Mouse (Mus musculus): ENCODE data around the gene Snx29. TPM values are rescaled to one million over a fixed set of nuclear protein-coding genes. Genes with fewer than 3 reads are reported as not detected.
A peak's percentile ranks its signal among the peaks of the same experiment; 100 is the strongest.

Gene Snx29
- total and polyA plus RNA-seq, 3 experiments = 2.6 to 9.9 (median 8.9) TPM

GRCm38 (mm10) chr16:11433779-11434178 is 111.1 kb downstream of the Snx29 start:
- Histone ChIP-seq H3K79me2 (replicated peaks; ENCODE audit: control insufficient read depth, insufficient read depth, low read length) (no peaks in the 10 kb centered on the region), H3K4me3 (no peak overlapping the region), H3K9ac (ENCODE audit: low read depth, low read length) (no peak overlapping the region), H3K27ac (no peak overlapping the region), H3K27me3 (ENCODE audit: control insufficient read depth, insufficient read depth, low read length) (no peaks in the 10 kb centered on the region), H3K4me1 (ENCODE audit: control insufficient read depth, insufficient read depth, low read length) (no peaks in the 10 kb centered on the region), H3K36me3 (ENCODE audit: control insufficient read depth, insufficient read depth, low read length) (no peaks in the 10 kb centered on the region)
- intact Hi-C loops (cut with DNase I) = no loop called here
- TF ChIP-seq CTCF (IDR thresholded peaks at IDR 0.05) (no peak), EP300 (IDR thresholded peaks at IDR 0.05; ENCODE audit: insufficient read depth, low read depth, low read length) (no peak), POLR2A (IDR thresholded peaks at IDR 0.05; ENCODE audit: insufficient read depth, low read depth, low read length) (no peak)
- no peak for DNase-seq

GRCm38 (mm10) chr16:11437641-11438040 is 114.9 kb downstream of the Snx29 start:
- no peak for TF ChIP-seq POLR2A (IDR thresholded peaks at IDR 0.05; ENCODE audit: insufficient read depth, low read depth, low read length)
- TF ChIP-seq CTCF (IDR thresholded peaks at IDR 0.05) = no peak
- TF ChIP-seq EP300 (IDR thresholded peaks at IDR 0.05; ENCODE audit: insufficient read depth, low read depth, low read length) = no peak
- no peak overlapping the region for H3K27ac ChIP-seq
- H3K9ac ChIP-seq (ENCODE audit: low read depth, low read length) = no peak overlapping the region
- no peaks in the 10 kb centered on the region for H3K27me3 ChIP-seq (ENCODE audit: control insufficient read depth, insufficient read depth, low read length)
- no peak for DNase-seq
- H3K36me3 ChIP-seq (ENCODE audit: control insufficient read depth, insufficient read depth, low read length) = no peaks in the 10 kb centered on the region
- no peaks in the 10 kb centered on the region for H3K4me1 ChIP-seq (ENCODE audit: control insufficient read depth, insufficient read depth, low read length)
- H3K4me3 ChIP-seq = no peak overlapping the region
- intact Hi-C loops (cut with DNase I) = no loop called here
- no peaks in the 10 kb centered on the region for H3K79me2 ChIP-seq (replicated peaks; ENCODE audit: control insufficient read depth, insufficient read depth, low read length)
- 89% methylated on average over 3 of the region's 3 CpGs for WGBS

- Histone ChIP-seq H3K9ac (ENCODE audit: low read depth, low read length) (no peak overlapping the region), H3K36me3 (ENCODE audit: control insufficient read depth, insufficient read depth, low read length) (0 out of 2 replicates have a peak, but pooled peaks cover under 1% of the 10 kb centered on the region), H3K79me2 (replicated peaks; ENCODE audit: control insufficient read depth, insufficient read depth, low read length) (no peaks in the 10 kb centered on the region), H3K27me3 (ENCODE audit: control insufficient read depth, insufficient read depth, low read length) (no peaks in the 10 kb centered on the region), H3K4me1 (ENCODE audit: control insufficient read depth, insufficient read depth, low read length) (peaks cover 2% of the 10 kb centered on the region; the same call in 1 of the 2 replicates), H3K4me3 (no peak overlapping the region), H3K27ac (no peak overlapping the region)
- DNase-seq = no peak
- intact Hi-C loops (cut with DNase I) = no loop called here
- no peak for TF ChIP-seq CTCF (IDR thresholded peaks at IDR 0.05)
- no peak for TF ChIP-seq EP300 (IDR thresholded peaks at IDR 0.05; ENCODE audit: insufficient read depth, low read depth, low read length)
- TF ChIP-seq POLR2A (IDR thresholded peaks at IDR 0.05; ENCODE audit: insufficient read depth, low read depth, low read length) = no peak
- WGBS = 76% methylated on average over 6 of the region's 6 CpGs
Observed at GRCm38 (mm10) chr16:11439417-11439816, 116.7 kb downstream of the Snx29 start.

- Histone ChIP-seq H3K9ac (ENCODE audit: low read depth, low read length) (no peak overlapping the region), H3K36me3 (ENCODE audit: control insufficient read depth, insufficient read depth, low read length) (0 out of 2 replicates have a peak, but pooled peaks cover 3% of the 10 kb centered on the region), H3K27ac (no peak overlapping the region), H3K27me3 (ENCODE audit: control insufficient read depth, insufficient read depth, low read length) (no peaks in the 10 kb centered on the region), H3K79me2 (replicated peaks; ENCODE audit: control insufficient read depth, insufficient read depth, low read length) (no peaks in the 10 kb centered on the region), H3K4me3 (no peak overlapping the region), H3K4me1 (ENCODE audit: control insufficient read depth, insufficient read depth, low read length) (peaks cover 2% of the 10 kb centered on the region; the same call in 1 of the 2 replicates)
- no peak for DNase-seq
- WGBS = 80% methylated on average over 4 of the region's 4 CpGs
- intact Hi-C loops (cut with DNase I) = no loop called here
- TF ChIP-seq EP300 (IDR thresholded peaks at IDR 0.05; ENCODE audit: insufficient read depth, low read depth, low read length) = no peak
- no peak for TF ChIP-seq POLR2A (IDR thresholded peaks at IDR 0.05; ENCODE audit: insufficient read depth, low read depth, low read length)
- TF ChIP-seq CTCF (IDR thresholded peaks at IDR 0.05) = no peak
Observed at GRCm38 (mm10) chr16:11441616-11442015, 118.9 kb downstream of the Snx29 start.

GRCm38 (mm10) chr16:11442534-11442933 is 119.8 kb downstream of the Snx29 start:
- peaks cover 2% of the 10 kb centered on the region; the same call in 1 of the 2 replicates for H3K4me1 ChIP-seq (ENCODE audit: control insufficient read depth, insufficient read depth, low read length)
- H3K27ac ChIP-seq = no peak overlapping the region
- H3K36me3 ChIP-seq (ENCODE audit: control insufficient read depth, insufficient read depth, low read length) = 0 out of 2 replicates have a peak, but pooled peaks cover 3% of the 10 kb centered on the region
- intact Hi-C loops (cut with DNase I) = no loop called here
- TF ChIP-seq POLR2A (IDR thresholded peaks at IDR 0.05; ENCODE audit: insufficient read depth, low read depth, low read length) (no peak), CTCF (IDR thresholded peaks at IDR 0.05) (no peak), EP300 (IDR thresholded peaks at IDR 0.05; ENCODE audit: insufficient read depth, low read depth, low read length) (no peak)
- no peak overlapping the region for H3K9ac ChIP-seq (ENCODE audit: low read depth, low read length)
- no peaks in the 10 kb centered on the region for H3K27me3 ChIP-seq (ENCODE audit: control insufficient read depth, insufficient read depth, low read length)
- H3K79me2 ChIP-seq (replicated peaks; ENCODE audit: control insufficient read depth, insufficient read depth, low read length) = no peaks in the 10 kb centered on the region
- DNase-seq = no peak
- H3K4me3 ChIP-seq = no peak overlapping the region

GRCm38 (mm10) chr16:11444626-11445025 is 121.9 kb downstream of the Snx29 start:
- Histone ChIP-seq H3K27me3 (ENCODE audit: control insufficient read depth, insufficient read depth, low read length) (no peaks in the 10 kb centered on the region), H3K79me2 (replicated peaks; ENCODE audit: control insufficient read depth, insufficient read depth, low read length) (no peaks in the 10 kb centered on the region), H3K4me1 (ENCODE audit: control insufficient read depth, insufficient read depth, low read length) (peaks cover 2% of the 10 kb centered on the region; the same call in 1 of the 2 replicates), H3K27ac (peak overlapping the region; percentile 48), H3K9ac (ENCODE audit: low read depth, low read length) (no peak overlapping the region), H3K36me3 (ENCODE audit: control insufficient read depth, insufficient read depth, low read length) (0 out of 2 replicates have a peak, but pooled peaks cover 3% of the 10 kb centered on the region), H3K4me3 (no peak overlapping the region)
- TF ChIP-seq POLR2A (IDR thresholded peaks at IDR 0.05; ENCODE audit: insufficient read depth, low read depth, low read length) = no peak
- no peak for TF ChIP-seq EP300 (IDR thresholded peaks at IDR 0.05; ENCODE audit: insufficient read depth, low read depth, low read length)
- 72% methylated on average over 1 of the region's 1 CpGs for WGBS
- DNase-seq = no peak
- intact Hi-C loops (cut with DNase I) = no loop called here

Measured in heart, adult 2 months (tissue).